Mouse (Mus musculus) cerebellum, postnatal 36 days (tissue): ENCODE measurements around the gene Gm12169.
"Not testable (repeated sequence)": the region's sequence is repeated elsewhere in the genome, so short reads cannot be mapped to it uniquely, and the experiment has no call there.

Experiments
- DNase-seq, 2 experiments: peaks; one replicate each; pipeline ENCODE4 v3.0.0; 2021 to 2022; ENCODE audit warnings: mixed read lengths in 2 of 2

The Gm12169 gene

GRCm38 (mm10) chr11:46523912-46524311 is at the start of gene Gm12169:
Gene Gm12169 (plus strand): TSS chr11:46524212.
- DNase-seq = no peak

GRCm38 (mm10) chr11:46474220-46474619 is 49.8 kb upstream of the Gm12169 start:
- no peak for DNase-seq

DNA sequence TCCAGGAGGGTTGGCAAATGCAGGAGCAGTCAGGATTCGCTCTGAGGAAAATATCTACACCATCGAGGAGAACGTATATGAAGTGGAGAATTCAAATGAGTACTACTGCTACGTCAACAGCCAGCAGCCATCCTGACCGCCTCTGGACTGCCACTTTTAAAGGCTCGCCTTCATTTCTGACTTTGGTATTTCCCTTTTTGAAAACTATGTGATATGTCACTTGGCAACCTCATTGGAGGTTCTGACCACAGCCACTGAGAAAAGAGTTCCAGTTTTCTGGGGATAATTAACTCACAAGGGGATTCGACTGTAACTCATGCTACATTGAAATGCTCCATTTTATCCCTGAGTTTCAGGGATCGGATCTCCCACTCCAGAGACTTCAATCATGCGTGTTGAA is 44.7 kb upstream of the Gm12169 start:
- no peak for DNase-seq

- DNase-seq = no peak
These were observed 43.5 kb upstream of the Gm12169 start for GRCm38 (mm10) chr11:46480517-46480916.

DNA sequence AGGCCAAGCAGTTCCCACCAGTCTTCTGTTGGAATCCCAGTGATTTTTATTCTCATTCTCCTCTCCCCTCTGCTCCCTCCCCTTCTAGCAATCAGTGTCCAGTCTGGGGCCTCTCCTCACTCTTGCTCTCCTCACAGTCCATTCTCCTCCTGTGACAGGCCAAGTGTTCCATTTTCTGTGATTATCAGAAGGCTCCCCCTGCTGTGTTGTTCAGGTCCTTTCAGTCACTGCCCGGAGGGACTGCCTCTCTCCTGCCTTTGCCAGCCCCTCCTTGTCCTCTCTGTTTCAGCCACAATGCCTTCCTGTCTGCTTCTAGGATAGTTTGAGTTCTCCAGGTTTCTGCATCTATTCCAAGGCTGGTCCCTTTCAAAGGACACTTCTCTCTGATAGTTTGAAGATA is 35.8 kb upstream of the Gm12169 start:
- DNase-seq = no peak

DNA sequence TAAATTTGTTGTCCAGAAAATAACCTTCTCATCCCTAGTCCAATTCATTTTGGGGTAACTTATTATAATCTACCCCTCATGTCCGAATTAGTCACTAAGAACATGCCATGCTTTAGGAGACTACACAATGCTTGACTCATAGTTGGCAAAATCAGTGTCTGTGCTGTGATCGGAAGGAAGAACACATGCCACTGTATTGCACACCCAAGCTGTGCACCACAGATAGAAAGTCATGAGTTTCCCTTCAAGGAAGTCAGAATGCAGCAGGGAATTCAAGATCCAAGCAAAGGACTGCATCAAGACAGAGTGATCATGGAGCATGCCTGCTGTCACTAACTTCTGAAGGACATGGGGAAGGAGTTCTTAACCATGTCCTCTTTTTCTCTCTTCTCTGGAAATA is 35.4 kb upstream of the Gm12169 start:
- DNase-seq = no peak

- no peak for DNase-seq
These were observed 16.9 kb upstream of the Gm12169 start for GRCm38 (mm10) chr11:46507146-46507545.

GRCm38 (mm10) chr11:46509900-46510299 is 14.1 kb upstream of the Gm12169 start:
- no peak for DNase-seq

DNA sequence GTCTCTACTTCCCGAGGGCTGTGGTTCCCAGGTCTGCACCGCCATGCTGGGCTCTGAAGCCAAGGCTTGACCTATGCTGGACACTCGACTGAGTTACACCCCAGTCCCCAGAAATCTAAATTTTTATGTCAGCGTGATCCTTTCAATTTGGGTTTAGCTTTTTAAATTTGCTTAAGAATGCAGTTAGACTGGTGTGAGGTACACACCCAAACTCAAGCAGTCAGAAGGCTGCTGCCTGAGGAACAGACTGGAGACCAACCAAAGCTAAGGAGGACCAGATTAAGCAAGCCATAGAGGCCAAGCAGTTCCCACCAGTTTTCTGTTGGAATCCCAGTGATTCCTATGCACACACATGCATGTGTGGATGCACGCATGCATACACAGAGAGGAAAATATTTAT is 2.7 kb upstream of the Gm12169 start:
- not testable (repeated sequence) for DNase-seq

DNA sequence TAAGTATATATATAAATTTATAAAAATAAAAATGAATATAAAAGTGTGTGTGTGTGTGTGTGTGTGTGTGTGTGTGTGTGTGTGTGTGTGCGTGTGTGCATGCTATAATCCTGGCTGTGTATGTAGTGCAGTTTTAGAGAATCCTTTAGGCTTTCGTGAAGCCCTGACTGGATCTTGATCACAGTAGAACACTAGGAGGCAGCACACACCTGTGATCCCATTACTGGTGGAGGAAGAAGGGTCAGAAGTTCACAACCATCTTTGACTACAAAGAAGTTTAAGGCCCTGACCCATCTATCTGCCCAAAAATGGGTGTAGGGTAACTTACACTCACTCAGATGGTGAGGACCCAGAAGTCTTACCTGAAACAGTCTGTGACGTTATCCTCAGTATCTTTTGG is 1.3 kb upstream of the Gm12169 start:
- no peak for DNase-seq

- DNase-seq = no peak
These were observed 6.1 kb downstream of the Gm12169 start for GRCm38 (mm10) chr11:46530149-46530548.

- DNase-seq = no peak
These were observed 13.0 kb downstream of the Gm12169 start for GRCm38 (mm10) chr11:46536978-46537377.

GRCm38 (mm10) chr11:46543530-46543929 is 19.5 kb downstream of the Gm12169 start:
- DNase-seq = no peak

- DNase-seq = no peak
These were observed 25.7 kb downstream of the Gm12169 start for GRCm38 (mm10) chr11:46549721-46550120.

DNA sequence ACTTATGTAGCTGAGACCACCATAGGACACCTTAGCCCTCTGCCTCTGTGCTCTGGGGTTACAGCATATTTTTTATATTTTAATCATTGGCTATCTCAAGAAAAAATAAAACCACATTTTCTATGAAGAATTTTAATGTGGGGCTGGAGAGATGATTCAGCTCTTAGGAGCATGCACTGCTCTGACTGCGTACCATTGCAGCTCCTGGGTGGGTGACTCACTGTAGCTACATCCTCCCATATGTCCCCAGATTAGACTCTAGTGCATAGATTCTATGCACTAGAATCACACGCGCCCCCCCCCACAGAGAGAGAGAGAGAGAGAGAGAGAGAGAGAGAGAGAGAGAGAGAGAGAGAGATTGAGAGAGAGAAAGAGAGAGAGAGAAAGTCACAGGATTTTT is 28.7 kb downstream of the Gm12169 start:
- DNase-seq = no peak

DNA sequence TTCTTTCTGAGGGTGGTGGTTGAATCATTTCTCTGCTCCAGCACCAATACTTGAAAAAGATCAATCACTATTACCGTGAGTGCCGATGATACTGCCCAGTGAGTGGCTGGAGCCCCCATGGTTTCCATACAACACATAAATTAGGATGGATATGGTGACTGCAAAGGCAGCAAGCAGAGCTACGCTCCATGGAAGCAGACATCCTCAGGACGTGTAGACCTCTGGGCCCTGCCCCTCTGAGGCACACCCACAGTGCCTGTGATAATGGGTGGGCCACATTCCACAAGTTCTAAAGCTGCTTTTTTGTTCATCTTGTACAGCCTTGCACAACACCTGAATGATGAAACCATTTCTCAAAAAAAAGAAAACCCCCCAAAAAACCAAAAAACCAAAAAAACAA is 37.1 kb downstream of the Gm12169 start:
- no peak for DNase-seq

DNA sequence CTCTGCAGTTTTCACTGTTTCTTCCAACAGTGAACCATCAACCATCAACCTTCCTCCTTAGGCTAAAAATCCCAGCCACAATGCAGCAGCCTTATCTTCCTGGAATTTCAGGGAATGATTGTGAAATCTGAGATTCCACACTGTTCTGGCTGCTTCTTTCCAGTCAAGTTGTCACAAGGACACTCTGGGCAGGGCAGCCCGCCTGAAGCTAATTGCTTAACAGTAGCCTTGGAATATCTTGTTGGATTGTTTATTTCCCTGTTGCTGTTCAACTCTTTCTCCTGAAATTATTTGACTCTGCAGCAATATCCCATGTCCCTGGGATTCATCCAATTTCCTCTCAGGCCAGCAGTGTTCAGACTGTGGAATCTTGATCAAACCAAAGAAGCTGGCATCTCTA is 40.7 kb downstream of the Gm12169 start:
- DNase-seq = no peak

- DNase-seq = no peak
These were observed 42.0 kb downstream of the Gm12169 start for GRCm38 (mm10) chr11:46565967-46566366.

DNA sequence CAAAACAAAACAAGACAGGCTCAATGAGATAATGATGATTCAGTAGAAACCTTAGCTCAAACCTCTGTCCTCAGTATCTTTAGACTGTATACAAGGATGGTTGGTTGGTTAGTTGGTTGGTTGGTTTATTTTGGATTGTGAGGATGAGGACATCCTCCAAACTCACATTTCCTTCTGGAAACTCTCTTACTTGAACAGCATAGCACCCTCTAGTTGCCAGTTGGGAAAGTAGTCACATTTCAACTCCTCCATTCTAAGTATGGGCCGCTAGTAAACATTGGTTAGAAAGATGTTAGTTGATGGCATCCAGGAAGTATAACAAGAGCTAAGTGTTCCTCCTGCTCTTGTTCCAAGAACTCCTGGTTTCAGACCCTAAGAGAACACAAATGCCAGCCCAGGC is 45.1 kb downstream of the Gm12169 start:
- no peak for DNase-seq

GRCm38 (mm10) chr11:46571327-46571726 is 47.3 kb downstream of the Gm12169 start, which contains the start of gene BC053393:
Gene BC053393 (plus strand): TSS chr11:46571536.
- no peak for DNase-seq

DNA sequence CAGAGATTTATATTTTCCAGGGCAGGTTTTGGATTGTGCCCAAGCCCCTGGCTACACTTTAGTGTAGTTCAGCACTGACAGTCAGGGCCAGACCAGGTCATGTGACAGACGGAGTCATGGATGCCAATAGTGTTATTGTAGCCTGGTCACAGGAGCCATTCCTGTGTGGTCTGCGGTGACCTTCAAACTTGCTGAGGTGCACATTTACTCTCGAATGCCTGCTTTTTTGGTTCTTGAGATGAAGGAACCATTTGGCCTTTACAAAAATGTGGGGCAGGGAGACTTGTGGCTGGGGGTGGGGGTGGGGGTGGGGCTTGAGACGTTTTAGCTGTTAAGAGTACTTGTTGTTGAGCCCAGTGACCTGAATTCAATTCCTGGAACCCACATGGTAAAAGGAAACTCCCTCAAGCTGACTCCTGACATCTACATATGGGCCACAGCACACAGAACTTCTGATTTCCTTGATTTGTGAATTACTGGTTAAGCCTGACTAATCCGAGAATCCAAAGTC is 54.8 kb downstream of the Gm12169 start:
- DNase-seq = no peak

DNA sequence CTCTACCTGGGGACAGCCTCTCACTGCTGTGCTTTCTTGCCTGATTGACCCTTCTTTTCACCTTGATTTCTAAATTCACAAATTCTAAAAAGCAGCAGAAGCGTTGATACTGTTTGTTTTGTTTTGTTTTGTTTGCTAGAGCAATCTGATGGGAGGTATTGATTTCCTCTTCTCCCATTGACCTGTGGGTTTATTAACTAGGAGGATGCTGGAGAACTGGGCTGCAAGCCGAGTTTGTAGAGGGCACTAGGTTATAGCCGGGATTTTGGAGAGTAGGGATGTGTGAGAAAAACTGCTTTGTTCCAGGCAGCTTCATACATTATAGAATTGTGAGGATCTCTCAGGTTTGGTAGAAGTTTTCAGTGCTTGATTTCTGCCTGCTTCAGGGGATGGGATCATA is 56.4 kb downstream of the Gm12169 start:
- no peak for DNase-seq

- no peak for DNase-seq
These were observed 58.7 kb downstream of the Gm12169 start for GRCm38 (mm10) chr11:46582741-46583140.
